In genomic region chr9:53973929-53974327, GRCm38 (mm10) we compare ENCODE assay signal across 8 mouse cellular contexts. TPM values are rescaled to one million over a fixed set of nuclear protein-coding genes. Genes with fewer than 3 reads are reported as not detected.
A peak's percentile ranks its signal among the peaks of the same experiment; 100 is the strongest.
DNase-seq lines count a peak whose midpoint lies in the region; ATAC-seq lines count a peak whose summit lies in the region.

No protein-coding gene starts in this region.

- no peaks in the 10 kb centered on the region for H3K36me3 ChIP-seq in lung, embryonic 15.5 days
- no peaks in the 10 kb centered on the region for H3K36me3 ChIP-seq in embryonic facial prominence, embryonic 15.5 days
- no peaks in the 10 kb centered on the region for H3K36me3 ChIP-seq in neural tube, embryonic 15.5 days

- H3K4me1 ChIP-seq in lung, embryonic 15.5 days = peaks cover 6% of the 10 kb centered on the region; the same call in 1 of the 2 replicates
- peaks cover 16% of the 10 kb centered on the region for H3K4me1 ChIP-seq in embryonic facial prominence, embryonic 15.5 days
- peaks cover 21% of the 10 kb centered on the region for H3K4me1 ChIP-seq in neural tube, embryonic 15.5 days

- H3K4me2 ChIP-seq in lung, embryonic 15.5 days = peak overlapping the region; percentile 81; the same call in 1 of the 2 replicates
- peak overlapping the region; percentile 93; the same call in 1 of the 2 replicates for H3K4me2 ChIP-seq in embryonic facial prominence, embryonic 15.5 days (replicated peaks)
- peak overlapping the region; percentile 72 for H3K4me2 ChIP-seq in neural tube, embryonic 15.5 days

- WGBS in lung, embryonic 15.5 days = 22% methylated on average over 13 of the region's 13 CpGs
- 18% methylated on average over 13 of the region's 13 CpGs for WGBS in embryonic facial prominence, embryonic 15.5 days
- WGBS in neural tube, embryonic 15.5 days = 7% methylated on average over 13 of the region's 13 CpGs

- no peak overlapping the region for H3K27ac ChIP-seq in lung, embryonic 15.5 days
- no peak overlapping the region for H3K27ac ChIP-seq in embryonic facial prominence, embryonic 15.5 days (replicated peaks)
- H3K27ac ChIP-seq in neural tube, embryonic 15.5 days (replicated peaks) = peak overlapping the region; percentile 92

- peaks cover 42% of the 10 kb centered on the region for H3K27me3 ChIP-seq in lung, embryonic 15.5 days
- peaks cover 34% of the 10 kb centered on the region for H3K27me3 ChIP-seq in embryonic facial prominence, embryonic 15.5 days
- H3K27me3 ChIP-seq in neural tube, embryonic 15.5 days (replicated peaks) = no peaks in the 10 kb centered on the region

- no peak overlapping the region for H3K4me3 ChIP-seq in lung, embryonic 15.5 days
- peak overlapping the region; percentile 50 for H3K4me3 ChIP-seq in embryonic facial prominence, embryonic 15.5 days (replicated peaks)
- H3K4me3 ChIP-seq in neural tube, embryonic 15.5 days (replicated peaks) = peak overlapping the region; percentile 64

- H3K9ac ChIP-seq in lung, embryonic 15.5 days = no peak overlapping the region
- no peak overlapping the region for H3K9ac ChIP-seq in embryonic facial prominence, embryonic 15.5 days
- H3K9ac ChIP-seq in neural tube, embryonic 15.5 days (replicated peaks) = peak overlapping the region; percentile 84

- no peaks in the 10 kb centered on the region for H3K9me3 ChIP-seq in lung, embryonic 15.5 days
- H3K9me3 ChIP-seq in embryonic facial prominence, embryonic 15.5 days (replicated peaks) = no peaks in the 10 kb centered on the region
- H3K9me3 ChIP-seq in neural tube, embryonic 15.5 days (replicated peaks) = no peaks in the 10 kb centered on the region

- no peak for DNase-seq in lung, postnatal 4 days
- DNase-seq in layer of hippocampus, adult 9-11 months = peak; percentile 33
- DNase-seq in urinary bladder, postnatal 36 days (ENCODE audit: low spot score in 2 of 2) = no peak
- DNase-seq in gastrocnemius, adult 18-20 months (ENCODE audit: low spot score) = no peak
- DNase-seq in T-cell, adult 2 months (ENCODE audit: low spot score) = no peak

- ATAC-seq in lung, embryonic 15.5 days (ENCODE audit: borderline replicate concordance, extremely low read depth, low FRiP score, low TSS enrichment) = no peak
- ATAC-seq in embryonic facial prominence, embryonic 15.5 days (ENCODE audit: insufficient number of reproducible peaks, low FRiP score, low TSS enrichment, low read depth) = no peak
- peak; percentile 48 for ATAC-seq in neural tube, embryonic 15.5 days (ENCODE audit: low FRiP score)

RNA-seq across cellular contexts. Expression of gene Elmod1, which starts 1.2 kb away (rescaled TPM):
- 0.23 and 0.26 TPM in 2 replicates for polyA plus RNA-seq in lung, embryonic 15.5 days (2015; fragmentation: Nextera tagmentation; extraction: Ambion mirVana)
- 4.5 and 4.7 TPM in 2 replicates for polyA plus RNA-seq in embryonic facial prominence, embryonic 15.5 days (2015; fragmentation: Nextera tagmentation; extraction: Ambion mirVana)
- polyA plus RNA-seq in neural tube, embryonic 15.5 days (2015; fragmentation: Nextera tagmentation; extraction: Ambion mirVana) = 23.5 and 29.5 TPM in 2 replicates
- total RNA-seq in gastrocnemius, adult 18-20 months (2021) = not detected
